Mouse (Mus musculus) liver, embryonic 12.5 days (tissue): ENCODE data around the gene Mapre3. TPM values are rescaled to one million over a fixed set of nuclear protein-coding genes. Genes with fewer than 3 reads are reported as not detected.

Source experiments
- ATAC-seq: fragments of 200-750 bp; cut with Nextera tagmentation; 2 replicates; pipeline ENCODE4 v1.8.0; 2017; ENCODE audit warnings: moderate number of reproducible peaks, mild to moderate bottlenecking, moderate library complexity
- H3K27ac ChIP-seq: fragments of 300-500 bp; sonication (generic); 2 replicates; pipeline ENCODE4 v1.5.1; 2016; ENCODE audit warnings: mild to moderate bottlenecking
- H3K27me3 ChIP-seq: fragments of 300-500 bp; sonication (generic); replicated peaks from 2 replicates; pipeline ENCODE4 v1.6.1; 2016; ENCODE audit warnings: mild to moderate bottlenecking, moderate library complexity
- H3K36me3 ChIP-seq: fragments of 300-500 bp; sonication (generic); 2 replicates; pipeline ENCODE4 v1.6.1; 2016; ENCODE audit warnings: mild to moderate bottlenecking, moderate library complexity
- H3K4me1 ChIP-seq: fragments of 300-500 bp; sonication (generic); 2 replicates; pipeline ENCODE4 v1.6.1; 2016
- H3K4me2 ChIP-seq: fragments of 300-500 bp; sonication (generic); 2 replicates; pipeline ENCODE4 v1.6.1; 2016; ENCODE audit warnings: mild to moderate bottlenecking, moderate library complexity
- H3K4me3 ChIP-seq: fragments of 300-500 bp; sonication (generic); 2 replicates; pipeline ENCODE4 v1.5.1; 2016; ENCODE audit warnings: mild to moderate bottlenecking, moderate library complexity
- H3K9ac ChIP-seq: fragments of 300-500 bp; sonication (generic); 2 replicates; pipeline ENCODE4 v1.6.1; 2016; ENCODE audit warnings: mild to moderate bottlenecking, moderate library complexity
- H3K9me3 ChIP-seq: fragments of 300-500 bp; sonication (generic); replicated peaks from 2 replicates; pipeline ENCODE4 v1.6.1; 2016; ENCODE audit warnings: mild to moderate bottlenecking, moderate library complexity
- WGBS: fragments of 180-500 bp; shearing (Covaris S2); methylation state at CpG from one replicate; pipeline ENCODE4 v1.1.7; 2016; ENCODE audit not compliant: insufficient replicate concordance; 5-methylcytosine and 5-hydroxymethylcytosine counted together
- polyA plus RNA-seq: library from polyadenylated mRNA; unstranded; fragments of >200 nt; fragmentation: Nextera tagmentation; extraction: Ambion mirVana; gene quantifications from 2 replicates; pipeline ENCODE4 v1.2.1, GENCODE M21; 2016

Gene Mapre3
- polyA plus RNA-seq: 3.0 and 3.4 TPM in 2 replicates

- peak within 1 kb of the TSS; percentile 68 for H3K9ac ChIP-seq
- 1% methylated on average over 47 of the region's 59 CpGs for WGBS
- peak within 1 kb of the TSS; percentile 63 for H3K4me3 ChIP-seq
These were observed at the start of gene Mapre3 for GRCm38 (mm10) chr5:30814424-30815119. TSS of gene Mapre3 (plus strand) at chr5:30814641.

GRCm38 (mm10) chr5:30765596-30766370, 48.7 kb upstream of the Mapre3 start:
- Histone ChIP-seq H3K4me2 (no peak overlapping the region), H3K36me3 (no peaks in the 10 kb centered on the region), H3K27me3 (no peaks in the 10 kb centered on the region), H3K9me3 (no peaks in the 10 kb centered on the region), H3K9ac (no peak overlapping the region), H3K4me1 (peaks cover 10% of the 10 kb centered on the region; the same call in 1 of the 2 replicates), H3K4me3 (no peak overlapping the region), H3K27ac (no peak overlapping the region)
- 71% methylated on average over 12 of the region's 12 CpGs for WGBS
- no peak for ATAC-seq

More at GRCm38 (mm10) chr5:30814424-30815119, at the start of gene Mapre3:
- ATAC-seq: peak; percentile 71
- Histone ChIP-seq H3K4me2 (peak within 1 kb of the TSS; percentile 88), H3K27me3 (peaks cover 69% of the 10 kb centered on the region), H3K27ac (no peak within 1 kb of the TSS), H3K4me1 (peaks cover 13% of the 10 kb centered on the region), H3K9me3 (no peaks in the 10 kb centered on the region), H3K36me3 (no peaks in the 10 kb centered on the region)

- WGBS: 58% methylated on average over 4 of the region's 4 CpGs
- H3K27me3 ChIP-seq: no peaks in the 10 kb centered on the region
- no peak overlapping the region for H3K4me2 ChIP-seq
- no peak overlapping the region for H3K27ac ChIP-seq
- H3K36me3 ChIP-seq: no peaks in the 10 kb centered on the region
- no peak overlapping the region for H3K9ac ChIP-seq
- H3K4me3 ChIP-seq: no peak overlapping the region
- peaks cover 10% of the 10 kb centered on the region; the same call in 1 of the 2 replicates for H3K4me1 ChIP-seq
- H3K9me3 ChIP-seq: no peaks in the 10 kb centered on the region
- ATAC-seq: no peak
These were observed 46.4 kb upstream of the Mapre3 start for GRCm38 (mm10) chr5:30768082-30768481.

GRCm38 (mm10) chr5:30768598-30768997, 45.8 kb upstream of the Mapre3 start:
- Histone ChIP-seq H3K4me3 (no peak overlapping the region), H3K4me1 (peaks cover 10% of the 10 kb centered on the region; the same call in 1 of the 2 replicates), H3K36me3 (no peaks in the 10 kb centered on the region), H3K27me3 (peaks cover 2% of the 10 kb centered on the region; the same call in 1 of the 2 replicates), H3K9me3 (no peaks in the 10 kb centered on the region), H3K27ac (no peak overlapping the region), H3K4me2 (no peak overlapping the region), H3K9ac (no peak overlapping the region)
- 19% methylated on average over 9 of the region's 9 CpGs for WGBS
- no peak for ATAC-seq

GRCm38 (mm10) chr5:30769075-30769474, 45.4 kb upstream of the Mapre3 start:
- 78% methylated on average over 9 of the region's 9 CpGs for WGBS
- Histone ChIP-seq H3K4me1 (peaks cover 10% of the 10 kb centered on the region; the same call in 1 of the 2 replicates), H3K27me3 (peaks cover 7% of the 10 kb centered on the region), H3K36me3 (no peaks in the 10 kb centered on the region), H3K4me3 (no peak overlapping the region), H3K4me2 (no peak overlapping the region), H3K9ac (no peak overlapping the region), H3K27ac (no peak overlapping the region), H3K9me3 (no peaks in the 10 kb centered on the region)
- no peak for ATAC-seq

GRCm38 (mm10) chr5:30774601-30775371, 39.7 kb upstream of the Mapre3 start:
- no peak for ATAC-seq
- no peak overlapping the region for H3K9ac ChIP-seq
- H3K4me1 ChIP-seq: no peaks in the 10 kb centered on the region
- H3K4me2 ChIP-seq: peak overlapping the region; percentile 49
- H3K4me3 ChIP-seq: 0 out of 2 replicates have a peak overlapping the region, but pooled peaks have one; percentile 12
- peaks cover 19% of the 10 kb centered on the region for H3K27me3 ChIP-seq
- H3K27ac ChIP-seq: no peak overlapping the region
- WGBS: 12% methylated on average over 20 of the region's 20 CpGs
- H3K36me3 ChIP-seq: no peaks in the 10 kb centered on the region
- H3K9me3 ChIP-seq: no peaks in the 10 kb centered on the region

- 0 out of 2 replicates have a peak, but pooled peaks cover under 1% of the 10 kb centered on the region for H3K27me3 ChIP-seq
- no peaks in the 10 kb centered on the region for H3K9me3 ChIP-seq
- WGBS: 58% methylated on average over 9 of the region's 9 CpGs
- H3K27ac ChIP-seq: no peak overlapping the region
- no peak for ATAC-seq
- H3K36me3 ChIP-seq: no peaks in the 10 kb centered on the region
- H3K9ac ChIP-seq: no peak overlapping the region
- no peaks in the 10 kb centered on the region for H3K4me1 ChIP-seq
- H3K4me3 ChIP-seq: no peak overlapping the region
- no peak overlapping the region for H3K4me2 ChIP-seq
These were observed 33.7 kb upstream of the Mapre3 start for GRCm38 (mm10) chr5:30780699-30781098.

- Histone ChIP-seq H3K27ac (no peak overlapping the region), H3K9ac (no peak overlapping the region), H3K27me3 (no peaks in the 10 kb centered on the region), H3K4me1 (no peaks in the 10 kb centered on the region), H3K9me3 (no peaks in the 10 kb centered on the region), H3K36me3 (no peaks in the 10 kb centered on the region), H3K4me3 (no peak overlapping the region), H3K4me2 (no peak overlapping the region)
- 64% methylated on average over 3 of the region's 3 CpGs for WGBS
- ATAC-seq: no peak
These were observed 33.3 kb upstream of the Mapre3 start for GRCm38 (mm10) chr5:30781147-30781546.

GRCm38 (mm10) chr5:30787381-30787780, 27.1 kb upstream of the Mapre3 start:
- Histone ChIP-seq H3K4me3 (no peak overlapping the region), H3K9ac (no peak overlapping the region), H3K27me3 (peaks cover 15% of the 10 kb centered on the region; the same call in 1 of the 2 replicates), H3K4me2 (no peak overlapping the region), H3K27ac (no peak overlapping the region), H3K9me3 (no peaks in the 10 kb centered on the region), H3K36me3 (no peaks in the 10 kb centered on the region), H3K4me1 (no peaks in the 10 kb centered on the region)
- WGBS: 42% methylated on average over 5 of the region's 5 CpGs
- no peak for ATAC-seq

- Histone ChIP-seq H3K4me3 (no peak overlapping the region), H3K27ac (no peak overlapping the region), H3K27me3 (peaks cover 25% of the 10 kb centered on the region; the same call in 1 of the 2 replicates), H3K4me1 (no peaks in the 10 kb centered on the region), H3K9me3 (no peaks in the 10 kb centered on the region), H3K9ac (no peak overlapping the region), H3K4me2 (no peak overlapping the region), H3K36me3 (no peaks in the 10 kb centered on the region)
- no peak for ATAC-seq
- WGBS: 73% methylated on average over 3 of the region's 3 CpGs
These were observed 24.4 kb upstream of the Mapre3 start for GRCm38 (mm10) chr5:30790047-30790446.

- Histone ChIP-seq H3K9ac (no peak overlapping the region), H3K27me3 (peaks cover 20% of the 10 kb centered on the region; the same call in 1 of the 2 replicates), H3K4me3 (no peak overlapping the region), H3K27ac (no peak overlapping the region), H3K9me3 (no peaks in the 10 kb centered on the region), H3K36me3 (no peaks in the 10 kb centered on the region), H3K4me2 (no peak overlapping the region), H3K4me1 (peaks cover 33% of the 10 kb centered on the region)
- ATAC-seq: peak; percentile 53; the same call in 1 of the 2 replicates
- WGBS: 8% methylated on average over 12 of the region's 12 CpGs
These were observed 18.3 kb upstream of the Mapre3 start for GRCm38 (mm10) chr5:30796125-30796524.
